Mouse (Mus musculus): ENCODE measurements around the gene Acoxl. TPM values are rescaled to one million over a fixed set of nuclear protein-coding genes. Genes with fewer than 3 reads are reported as not detected.
A peak's percentile ranks its signal among the peaks of the same experiment; 100 is the strongest.

Acoxl gene
- polyA plus RNA-seq, 1 experiment from 2014 or later, result not detected

- Histone ChIP-seq H3K27ac (peak overlapping the region; percentile 75), H3K4me1 (replicated peaks; ENCODE audit: control insufficient read depth, insufficient read depth, low read length) (peaks cover 22% of the 10 kb centered on the region), H3K4me3 (replicated peaks; ENCODE audit: low read length) (no peak overlapping the region), H3K4me2 (replicated peaks) (peak overlapping the region; percentile 21; the same call in 1 of the 2 replicates), H3K9ac (peak overlapping the region; percentile 2; the same call in 1 of the 2 replicates), H3K27me3 (ENCODE audit: control insufficient read depth, insufficient read depth, low read length) (no peaks in the 10 kb centered on the region), H3K36me3 (replicated peaks; ENCODE audit: control insufficient read depth, insufficient read depth) (no peaks in the 10 kb centered on the region), H3K9me3 (ENCODE audit: control insufficient read depth, low read length) (no peaks in the 10 kb centered on the region)
- DNase-seq (ENCODE audit: low spot score), result no peak
- 40% methylated on average over 15 of the region's 15 CpGs for WGBS
- no peak for ATAC-seq (ENCODE audit: low FRiP score)
These were observed 301.1 kb downstream of the Acoxl start for GRCm38 (mm10) chr2:128139781-128140180.

GRCm38 (mm10) chr2:128140183-128140582 is 301.5 kb downstream of the Acoxl start:
- Histone ChIP-seq H3K4me2 (replicated peaks) (peak overlapping the region; percentile 21; the same call in 1 of the 2 replicates), H3K4me3 (replicated peaks; ENCODE audit: low read length) (no peak overlapping the region), H3K9ac (0 out of 2 replicates have a peak overlapping the region, but pooled peaks have one; percentile 2), H3K36me3 (replicated peaks; ENCODE audit: control insufficient read depth, insufficient read depth) (no peaks in the 10 kb centered on the region), H3K9me3 (ENCODE audit: control insufficient read depth, low read length) (no peaks in the 10 kb centered on the region), H3K27ac (peak overlapping the region; percentile 75), H3K27me3 (ENCODE audit: control insufficient read depth, insufficient read depth, low read length) (no peaks in the 10 kb centered on the region), H3K4me1 (replicated peaks; ENCODE audit: control insufficient read depth, insufficient read depth, low read length) (peaks cover 22% of the 10 kb centered on the region)
- 75% methylated on average over 3 of the region's 3 CpGs for WGBS
- ATAC-seq (ENCODE audit: low FRiP score), result no peak
- DNase-seq (ENCODE audit: low spot score), result no peak

- Histone ChIP-seq H3K36me3 (replicated peaks; ENCODE audit: control insufficient read depth, insufficient read depth) (peaks cover 8% of the 10 kb centered on the region; the same call in 1 of the 2 replicates), H3K27me3 (ENCODE audit: control insufficient read depth, insufficient read depth, low read length) (no peaks in the 10 kb centered on the region), H3K4me3 (replicated peaks; ENCODE audit: low read length) (no peak overlapping the region), H3K9me3 (ENCODE audit: control insufficient read depth, low read length) (no peaks in the 10 kb centered on the region), H3K4me2 (replicated peaks) (no peak overlapping the region), H3K4me1 (replicated peaks; ENCODE audit: control insufficient read depth, insufficient read depth, low read length) (peaks cover 18% of the 10 kb centered on the region), H3K9ac (no peak overlapping the region), H3K27ac (no peak overlapping the region)
- DNase-seq (ENCODE audit: low spot score) (no peak), ATAC-seq (ENCODE audit: low FRiP score) (no peak)
These were observed 305.3 kb downstream of the Acoxl start for GRCm38 (mm10) chr2:128143992-128144391.

- H3K9ac ChIP-seq, result no peak overlapping the region
- H3K27ac ChIP-seq, result no peak overlapping the region
- H3K4me1 ChIP-seq (replicated peaks; ENCODE audit: control insufficient read depth, insufficient read depth, low read length), result 0 out of 2 replicates have a peak, but pooled peaks cover 4% of the 10 kb centered on the region
- H3K27me3 ChIP-seq (ENCODE audit: control insufficient read depth, insufficient read depth, low read length), result no peaks in the 10 kb centered on the region
- DNase-seq (ENCODE audit: low spot score), result no peak
- H3K4me3 ChIP-seq (replicated peaks; ENCODE audit: low read length), result no peak overlapping the region
- no peak overlapping the region for H3K4me2 ChIP-seq (replicated peaks)
- ATAC-seq (ENCODE audit: low FRiP score), result no peak
- peaks cover 8% of the 10 kb centered on the region; the same call in 1 of the 2 replicates for H3K36me3 ChIP-seq (replicated peaks; ENCODE audit: control insufficient read depth, insufficient read depth)
- H3K9me3 ChIP-seq (ENCODE audit: control insufficient read depth, low read length), result no peaks in the 10 kb centered on the region
- 91% methylated on average over 3 of the region's 3 CpGs for WGBS
These were observed 306.8 kb downstream of the Acoxl start for GRCm38 (mm10) chr2:128145433-128145832.

- Histone ChIP-seq H3K9ac (no peak overlapping the region), H3K9me3 (ENCODE audit: control insufficient read depth, low read length) (no peaks in the 10 kb centered on the region), H3K27me3 (ENCODE audit: control insufficient read depth, insufficient read depth, low read length) (no peaks in the 10 kb centered on the region), H3K4me2 (replicated peaks) (no peak overlapping the region), H3K4me3 (replicated peaks; ENCODE audit: low read length) (no peak overlapping the region), H3K27ac (no peak overlapping the region), H3K4me1 (replicated peaks; ENCODE audit: control insufficient read depth, insufficient read depth, low read length) (peaks cover 6% of the 10 kb centered on the region; the same call in 1 of the 2 replicates), H3K36me3 (replicated peaks; ENCODE audit: control insufficient read depth, insufficient read depth) (peaks cover 8% of the 10 kb centered on the region; the same call in 1 of the 2 replicates)
- no peak for ATAC-seq (ENCODE audit: low FRiP score)
- WGBS, result 88% methylated on average over 5 of the region's 5 CpGs
- DNase-seq (ENCODE audit: low spot score), result no peak
These were observed 310.9 kb downstream of the Acoxl start for GRCm38 (mm10) chr2:128149596-128149995.

- H3K9me3 ChIP-seq (ENCODE audit: control insufficient read depth, low read length), result no peaks in the 10 kb centered on the region
- no peak overlapping the region for H3K9ac ChIP-seq
- peak overlapping the region; percentile 38; the same call in 1 of the 2 replicates for H3K27ac ChIP-seq
- 82% methylated on average over 9 of the region's 9 CpGs for WGBS
- DNase-seq (ENCODE audit: low spot score) (no peak), ATAC-seq (ENCODE audit: low FRiP score) (no peak)
- peaks cover 8% of the 10 kb centered on the region; the same call in 1 of the 2 replicates for H3K36me3 ChIP-seq (replicated peaks; ENCODE audit: control insufficient read depth, insufficient read depth)
- H3K4me2 ChIP-seq (replicated peaks), result no peak overlapping the region
- no peaks in the 10 kb centered on the region for H3K27me3 ChIP-seq (ENCODE audit: control insufficient read depth, insufficient read depth, low read length)
- no peak overlapping the region for H3K4me3 ChIP-seq (replicated peaks; ENCODE audit: low read length)
- peaks cover 21% of the 10 kb centered on the region for H3K4me1 ChIP-seq (replicated peaks; ENCODE audit: control insufficient read depth, insufficient read depth, low read length)
These were observed 313.5 kb downstream of the Acoxl start for GRCm38 (mm10) chr2:128152211-128152610.

GRCm38 (mm10) chr2:128152845-128153550 is 314.3 kb downstream of the Acoxl start:
- WGBS, result 84% methylated on average over 16 of the region's 16 CpGs
- Histone ChIP-seq H3K4me1 (replicated peaks; ENCODE audit: control insufficient read depth, insufficient read depth, low read length) (peaks cover 21% of the 10 kb centered on the region), H3K9ac (no peak overlapping the region), H3K36me3 (replicated peaks; ENCODE audit: control insufficient read depth, insufficient read depth) (0 out of 2 replicates have a peak, but pooled peaks cover under 1% of the 10 kb centered on the region), H3K27me3 (ENCODE audit: control insufficient read depth, insufficient read depth, low read length) (no peaks in the 10 kb centered on the region), H3K4me2 (replicated peaks) (no peak overlapping the region), H3K27ac (peak overlapping the region; percentile 38; the same call in 1 of the 2 replicates), H3K9me3 (ENCODE audit: control insufficient read depth, low read length) (no peaks in the 10 kb centered on the region), H3K4me3 (replicated peaks; ENCODE audit: low read length) (no peak overlapping the region)
- ATAC-seq (ENCODE audit: low FRiP score), result no peak
- no peak for DNase-seq (ENCODE audit: low spot score)

GRCm38 (mm10) chr2:128153551-128153910 is 314.9 kb downstream of the Acoxl start:
- no peaks in the 10 kb centered on the region for H3K36me3 ChIP-seq (replicated peaks; ENCODE audit: control insufficient read depth, insufficient read depth)
- no peak overlapping the region for H3K27ac ChIP-seq
- no peak overlapping the region for H3K4me2 ChIP-seq (replicated peaks)
- H3K9ac ChIP-seq, result no peak overlapping the region
- no peaks in the 10 kb centered on the region for H3K9me3 ChIP-seq (ENCODE audit: control insufficient read depth, low read length)
- H3K27me3 ChIP-seq (ENCODE audit: control insufficient read depth, insufficient read depth, low read length), result no peaks in the 10 kb centered on the region
- no peak overlapping the region for H3K4me3 ChIP-seq (replicated peaks; ENCODE audit: low read length)
- WGBS, result 35% methylated on average over 11 of the region's 11 CpGs
- H3K4me1 ChIP-seq (replicated peaks; ENCODE audit: control insufficient read depth, insufficient read depth, low read length), result peaks cover 21% of the 10 kb centered on the region
- DNase-seq (ENCODE audit: low spot score), result no peak
- ATAC-seq (ENCODE audit: low FRiP score), result no peak

- no peaks in the 10 kb centered on the region for H3K36me3 ChIP-seq (replicated peaks; ENCODE audit: control insufficient read depth, insufficient read depth)
- H3K4me2 ChIP-seq (replicated peaks), result no peak overlapping the region
- no peak overlapping the region for H3K9ac ChIP-seq
- H3K4me1 ChIP-seq (replicated peaks; ENCODE audit: control insufficient read depth, insufficient read depth, low read length), result peaks cover 21% of the 10 kb centered on the region
- no peaks in the 10 kb centered on the region for H3K27me3 ChIP-seq (ENCODE audit: control insufficient read depth, insufficient read depth, low read length)
- no peak for DNase-seq (ENCODE audit: low spot score)
- H3K9me3 ChIP-seq (ENCODE audit: control insufficient read depth, low read length), result no peaks in the 10 kb centered on the region
- 95% methylated on average over 13 of the region's 13 CpGs for WGBS
- no peak overlapping the region for H3K27ac ChIP-seq
- H3K4me3 ChIP-seq (replicated peaks; ENCODE audit: low read length), result no peak overlapping the region
- ATAC-seq (ENCODE audit: low FRiP score), result no peak
These were observed 316.9 kb downstream of the Acoxl start for GRCm38 (mm10) chr2:128155412-128156066.

Measured in hindbrain, embryonic 14.5 days (tissue).